Mouse (Mus musculus) urinary bladder, adult 18-20 months (tissue): ENCODE data around the gene Lonrf3.

Source experiments
- DNase-seq, 2 experiments: peaks; one replicate each; pipeline ENCODE4 v3.0.0; 2022; ENCODE audit warnings: low spot score in 2 of 2, mixed read lengths in 2 of 2

Gene Lonrf3

GRCm38 (mm10) chrX:36328271-36329039, at the start of gene Lonrf3:
Lonrf3 (plus strand) TSS chrX:36328353.
- peak; percentile 50 to 55 for DNase-seq

DNA sequence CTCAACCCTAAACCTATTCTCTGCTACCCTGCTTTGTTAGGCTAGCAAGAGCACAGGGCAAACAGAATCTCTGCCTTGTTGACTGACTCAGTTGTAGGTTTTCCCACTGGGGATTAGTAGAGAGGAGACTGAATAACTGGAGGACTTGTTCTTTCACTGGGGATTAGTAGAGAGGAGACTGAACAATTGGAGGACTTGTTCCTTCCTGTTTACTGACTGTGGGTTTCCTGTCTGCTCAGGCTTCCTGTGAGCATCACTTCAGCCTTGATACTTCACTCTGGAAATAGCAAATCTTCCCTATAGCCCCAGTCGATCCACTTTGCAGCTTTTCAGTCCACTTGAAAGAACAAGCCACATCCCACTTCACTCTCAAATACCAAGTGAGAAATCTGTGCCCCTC, 49.4 kb upstream of the Lonrf3 start:
- DNase-seq, result no peak

DNA sequence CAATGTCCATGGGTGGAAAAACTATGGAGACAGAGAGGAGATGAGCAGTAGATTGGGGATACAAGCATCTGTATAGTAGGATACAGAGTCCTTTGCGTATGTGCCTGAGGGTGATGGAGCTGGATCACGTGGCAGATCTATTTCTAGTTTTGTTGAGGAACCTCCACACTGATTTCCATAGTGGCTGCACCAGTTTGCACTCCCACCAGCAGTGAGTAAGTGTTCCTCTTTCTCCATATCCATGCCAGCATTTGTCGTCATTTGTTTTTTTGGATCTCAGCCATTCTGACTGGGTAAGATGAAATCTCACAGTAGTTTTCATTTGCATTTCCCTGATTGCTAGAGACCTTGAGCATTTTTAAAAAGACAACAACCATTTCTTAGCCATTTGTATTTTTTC, 16.7 kb upstream of the Lonrf3 start:
- DNase-seq, result no peak

- DNase-seq, result peak in 1 of 2 experiments; percentile 9
Measured at GRCm38 (mm10) chrX:36327491-36328255, 480 bp upstream of the Lonrf3 start.

DNA sequence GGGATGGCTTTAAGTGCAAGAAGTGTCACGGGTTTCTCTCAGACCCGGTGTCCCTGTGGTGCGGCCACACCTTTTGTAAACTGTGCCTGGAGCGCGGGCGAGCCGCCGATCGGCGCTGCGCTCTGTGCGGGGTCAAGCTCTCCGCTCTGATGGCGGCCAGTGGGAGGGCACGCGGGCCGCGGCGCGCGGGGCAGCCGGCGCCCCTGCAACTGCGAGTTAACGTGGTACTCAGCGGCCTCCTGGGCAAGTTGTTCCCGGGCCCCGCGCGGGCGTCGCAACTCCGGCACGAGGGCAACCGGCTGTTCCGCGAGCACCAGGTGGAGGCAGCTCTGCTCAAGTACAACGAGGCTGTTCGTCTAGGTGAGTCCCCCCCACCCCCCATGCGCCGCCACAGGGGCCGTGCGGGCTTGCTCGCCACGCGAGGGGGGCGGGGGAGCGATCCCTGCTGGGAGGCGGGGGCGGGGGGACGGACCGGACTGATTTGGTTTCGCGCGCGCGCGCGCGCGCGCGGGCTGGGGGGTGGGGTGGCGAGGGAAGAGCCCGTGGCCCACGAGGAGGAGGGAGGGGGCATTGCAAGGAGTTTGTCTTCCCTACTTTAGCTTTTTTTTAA, 992 bp downstream of the Lonrf3 start:
- DNase-seq, result no peak

- DNase-seq, result peak; percentile 40 to 52
Measured at GRCm38 (mm10) chrX:36329849-36330411, 1.8 kb downstream of the Lonrf3 start.

DNA sequence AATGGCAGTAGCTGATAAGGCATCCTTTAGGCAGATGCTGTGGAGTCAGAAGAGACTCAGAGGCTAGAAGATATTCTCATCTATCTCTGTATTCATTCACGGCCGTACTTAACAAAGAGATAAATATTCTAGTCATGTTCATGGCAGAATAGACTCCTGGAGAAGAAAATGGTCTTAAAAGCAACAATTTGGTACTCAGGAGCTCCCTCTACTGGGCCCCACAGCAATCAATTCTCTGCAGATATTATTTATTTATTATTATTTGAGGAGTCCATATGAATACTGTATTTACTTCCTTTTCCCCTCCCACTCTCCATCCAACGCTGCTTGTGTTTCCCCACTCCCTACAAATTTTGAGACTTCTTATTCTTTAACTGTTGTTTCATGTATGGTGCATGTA, 24.3 kb downstream of the Lonrf3 start:
- no peak for DNase-seq

GRCm38 (mm10) chrX:36385340-36385739, 57.2 kb downstream of the Lonrf3 start:
- DNase-seq, result no peak

DNA sequence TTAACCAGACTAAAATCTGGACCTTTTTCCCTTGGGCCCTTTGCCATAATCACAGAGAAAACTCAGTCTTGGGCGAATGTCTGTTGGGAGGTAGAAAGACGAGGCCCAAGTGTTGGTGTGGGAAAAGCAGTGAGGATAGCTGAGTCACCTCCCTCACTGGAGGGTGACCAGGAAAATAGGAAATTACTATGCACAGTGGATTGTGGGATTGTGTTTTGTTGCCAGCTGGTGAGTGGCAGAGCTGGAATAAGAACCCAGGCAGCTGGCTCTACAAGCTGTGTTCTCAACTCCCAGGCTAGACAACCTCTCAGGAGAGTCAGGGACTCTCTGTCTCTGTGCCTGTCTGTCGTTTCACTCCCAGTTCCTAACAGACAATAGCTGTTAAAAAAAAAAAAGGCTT, 61.8 kb downstream of the Lonrf3 start:
- no peak for DNase-seq

DNA sequence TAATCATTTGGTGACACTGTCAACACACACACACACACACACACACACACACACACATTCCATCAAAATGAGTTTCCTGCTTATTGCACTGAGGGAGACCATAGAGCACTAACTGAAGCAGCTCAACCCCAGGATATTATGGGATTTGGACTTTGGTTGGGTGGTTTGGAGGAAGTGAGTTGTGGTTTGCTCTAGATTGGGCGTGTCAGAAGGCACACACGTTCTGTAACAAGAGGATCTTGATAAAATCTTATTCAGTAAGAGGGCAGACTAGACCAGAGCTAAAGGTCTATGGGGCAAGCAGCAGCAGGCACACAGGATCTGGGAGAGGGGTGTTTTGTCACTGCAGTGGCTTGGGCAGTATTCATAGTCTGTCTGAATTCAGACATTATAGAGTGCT, 62.4 kb downstream of the Lonrf3 start:
- peak in 1 of 2 experiments; percentile 6 for DNase-seq

DNA sequence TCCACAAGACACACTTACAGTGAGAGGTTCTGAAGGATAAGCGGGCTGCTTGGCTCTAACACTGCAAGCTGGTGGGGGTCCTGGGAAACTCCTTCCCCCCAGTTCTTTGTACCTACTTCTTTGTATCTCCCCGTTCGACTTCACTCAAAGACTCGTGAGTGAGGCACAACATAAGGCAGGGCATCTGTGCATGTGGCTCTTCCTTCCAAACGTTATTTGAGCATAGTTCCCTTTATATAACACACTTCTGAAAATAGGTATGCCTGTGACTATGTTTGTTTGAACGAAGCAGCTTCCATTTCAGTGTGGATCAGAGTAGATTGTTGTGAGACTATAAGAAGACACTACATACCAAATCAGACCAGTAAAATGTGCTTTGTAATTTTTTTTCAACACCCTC, 64.5 kb downstream of the Lonrf3 start:
- DNase-seq, result no peak

- no peak for DNase-seq
Measured at GRCm38 (mm10) chrX:36393279-36393678, 65.1 kb downstream of the Lonrf3 start.

DNA sequence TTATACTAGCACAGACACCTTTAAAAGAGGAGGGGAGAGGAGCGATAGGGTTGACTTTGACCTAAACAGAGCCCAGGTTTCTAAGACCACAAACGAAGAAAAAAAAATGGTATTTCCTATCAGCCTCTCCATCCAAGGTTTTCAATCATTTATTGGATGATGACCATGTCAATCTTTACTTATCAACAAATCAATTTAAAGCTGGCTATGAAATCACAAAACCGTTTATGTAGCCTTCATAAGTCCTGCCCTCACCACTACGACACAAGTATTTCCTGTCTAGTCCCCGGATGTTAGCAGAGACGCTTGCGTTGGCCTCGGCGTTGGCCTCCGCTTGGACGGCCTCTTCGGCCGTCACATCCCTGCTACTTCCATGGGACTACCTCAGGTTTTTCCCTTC, 72.8 kb downstream of the Lonrf3 start, which contains the start of gene Gm6268:
Gene Gm6268 (plus strand): TSS at position 301 of the 400 bp plus-strand sequence.
- no peak for DNase-seq

DNA sequence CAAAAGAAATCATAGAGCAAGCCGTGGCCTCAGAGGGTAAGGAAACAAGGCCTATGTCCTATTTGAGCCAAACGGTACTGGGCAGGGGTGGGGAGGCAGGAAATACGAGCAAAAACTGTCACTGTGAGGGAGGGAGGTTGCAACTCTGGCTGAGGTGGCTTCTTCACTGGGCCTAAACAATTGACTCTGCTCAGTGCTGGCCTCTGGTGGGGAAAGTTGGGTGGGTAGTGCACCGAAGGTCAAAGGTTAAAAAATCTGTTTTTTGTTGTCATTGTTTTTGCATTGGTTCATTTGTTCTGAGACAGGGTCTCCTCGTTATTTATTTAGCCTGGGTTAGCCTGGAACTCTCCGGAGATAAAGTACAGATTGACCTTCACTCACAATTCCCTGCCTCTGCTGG, 74.2 kb downstream of the Lonrf3 start:
- DNase-seq, result no peak
